Mouse (Mus musculus) macrophage (primary cell): ENCODE data around the gene Nup153. TPM values are rescaled to one million over a fixed set of nuclear protein-coding genes. Genes with fewer than 3 reads are reported as not detected.

Experiments
- H3K27ac ChIP-seq: fragments of 350-480 bp; formaldehyde crosslinking; 2 replicates; pipeline ENCODE4 v1.9.0; 2021
- H3K36me3 ChIP-seq: fragments of 350-480 bp; formaldehyde crosslinking; 2 replicates; pipeline ENCODE4 v1.9.0; 2021; ENCODE audit errors: inconsistent target
- H3K4me3 ChIP-seq: fragments of 350-480 bp; formaldehyde crosslinking; 2 replicates; pipeline ENCODE4 v1.9.0; 2021; ENCODE audit errors: inconsistent target
- H3K79me2 ChIP-seq: fragments of 350-480 bp; formaldehyde crosslinking; 2 replicates; pipeline ENCODE4 v1.9.0; 2021; ENCODE audit errors: inconsistent target
- WGBS: methylation state at CpG from one replicate; pipeline ENCODE4 v1.1.7; 2026; ENCODE audit warnings: inconsistent platforms; ENCODE audit not compliant: missing documents; 5-methylcytosine and 5-hydroxymethylcytosine counted together
- polyA plus RNA-seq: library from polyadenylated mRNA; stranded (reverse); fragments of 250-400 nt; gene quantifications from 3 replicates; pipeline ENCODE4 v1.2.4, GENCODE M21; 2018; ENCODE audit warnings: inconsistent platforms

Gene Nup153
- polyA plus RNA-seq, 1 experiment from 2014 or later, result 21.1 TPM

- WGBS, result 97% methylated on average over 8 of the region's 8 CpGs
Measured at GRCm38 (mm10) chr13:46743821-46744220, 16.1 kb upstream of the Nup153 start.

GRCm38 (mm10) chr13:46742367-46742766, 14.6 kb upstream of the Nup153 start:
- Histone ChIP-seq H3K79me2 (no peaks in the 10 kb centered on the region), H3K4me3 (no peak overlapping the region), H3K36me3 (no peaks in the 10 kb centered on the region), H3K27ac (no peak overlapping the region)
- WGBS, result 79% methylated on average over 2 of the region's 2 CpGs

More at GRCm38 (mm10) chr13:46743821-46744220, 16.1 kb upstream of the Nup153 start:
- H3K79me2 ChIP-seq, result no peaks in the 10 kb centered on the region
- H3K4me3 ChIP-seq, result no peak overlapping the region
- H3K36me3 ChIP-seq, result no peaks in the 10 kb centered on the region
- no peak overlapping the region for H3K27ac ChIP-seq

GRCm38 (mm10) chr13:46739426-46739825, 11.7 kb upstream of the Nup153 start:
- Histone ChIP-seq H3K27ac (no peak overlapping the region), H3K36me3 (no peaks in the 10 kb centered on the region), H3K79me2 (no peaks in the 10 kb centered on the region), H3K4me3 (no peak overlapping the region)
- 94% methylated on average over 7 of the region's 7 CpGs for WGBS

- 31% methylated on average over 4 of the region's 4 CpGs for WGBS
- H3K4me3 ChIP-seq, result no peak overlapping the region
- H3K27ac ChIP-seq, result 0 out of 2 replicates have a peak overlapping the region, but pooled peaks have one; percentile 93
- no peaks in the 10 kb centered on the region for H3K79me2 ChIP-seq
- H3K36me3 ChIP-seq, result no peaks in the 10 kb centered on the region
Measured at GRCm38 (mm10) chr13:46737482-46737881, 9.7 kb upstream of the Nup153 start.

GRCm38 (mm10) chr13:46736479-46736865, 8.7 kb upstream of the Nup153 start:
- 0% methylated on average over 11 of the region's 12 CpGs for WGBS
- no peaks in the 10 kb centered on the region for H3K79me2 ChIP-seq
- H3K36me3 ChIP-seq, result no peaks in the 10 kb centered on the region
- peak overlapping the region; percentile 79 for H3K4me3 ChIP-seq
- H3K27ac ChIP-seq, result peak overlapping the region; percentile 93

- Histone ChIP-seq H3K36me3 (no peaks in the 10 kb centered on the region), H3K79me2 (no peaks in the 10 kb centered on the region), H3K4me3 (peak overlapping the region; percentile 79), H3K27ac (peak overlapping the region; percentile 93)
- WGBS, result under 1% methylated on average over 17 of the region's 20 CpGs
Measured at GRCm38 (mm10) chr13:46735808-46736478, 8.2 kb upstream of the Nup153 start.

GRCm38 (mm10) chr13:46735219-46735807, 7.6 kb upstream of the Nup153 start:
- H3K27ac ChIP-seq, result peak overlapping the region; percentile 93
- peak overlapping the region; percentile 79 for H3K4me3 ChIP-seq
- 13% methylated on average over 11 of the region's 11 CpGs for WGBS
- H3K36me3 ChIP-seq, result no peaks in the 10 kb centered on the region
- H3K79me2 ChIP-seq, result no peaks in the 10 kb centered on the region

- no peaks in the 10 kb centered on the region for H3K36me3 ChIP-seq
- H3K79me2 ChIP-seq, result peaks cover 20% of the 10 kb centered on the region
- H3K4me3 ChIP-seq, result no peak overlapping the region
- H3K27ac ChIP-seq, result no peak overlapping the region
- WGBS, result 96% methylated on average over 2 of the region's 2 CpGs
Measured at GRCm38 (mm10) chr13:46729998-46730397, 2.3 kb upstream of the Nup153 start.

GRCm38 (mm10) chr13:46728411-46728810, 671 bp upstream of the Nup153 start:
- H3K4me3 ChIP-seq, result peak overlapping the region; percentile 39
- peak overlapping the region; percentile 55 for H3K27ac ChIP-seq
- 37% methylated on average over 5 of the region's 5 CpGs for WGBS
- H3K36me3 ChIP-seq, result no peaks in the 10 kb centered on the region
- peaks cover 36% of the 10 kb centered on the region for H3K79me2 ChIP-seq

- peak overlapping the region; percentile 60 for H3K27ac ChIP-seq
- no peaks in the 10 kb centered on the region for H3K36me3 ChIP-seq
- peak overlapping the region; percentile 75 for H3K4me3 ChIP-seq
- H3K79me2 ChIP-seq, result peaks cover 47% of the 10 kb centered on the region
- WGBS, result under 1% methylated on average over 77 of the region's 85 CpGs
Measured at GRCm38 (mm10) chr13:46727038-46727836, 503 bp downstream of the Nup153 start.

- H3K36me3 ChIP-seq, result no peaks in the 10 kb centered on the region
- peaks cover 55% of the 10 kb centered on the region for H3K79me2 ChIP-seq
- WGBS, result 2% methylated on average over 27 of the region's 30 CpGs
- peak overlapping the region; percentile 60 for H3K27ac ChIP-seq
- peak overlapping the region; percentile 75 for H3K4me3 ChIP-seq
Measured at GRCm38 (mm10) chr13:46726288-46727037, 1.3 kb downstream of the Nup153 start.

- WGBS, result 5% methylated on average over 2 of the region's 2 CpGs
- H3K79me2 ChIP-seq, result peaks cover 67% of the 10 kb centered on the region
- peak overlapping the region; percentile 75; the same call in 1 of the 2 replicates for H3K4me3 ChIP-seq
- no peaks in the 10 kb centered on the region for H3K36me3 ChIP-seq
- peak overlapping the region; percentile 60 for H3K27ac ChIP-seq
Measured at GRCm38 (mm10) chr13:46725227-46725626, 2.5 kb downstream of the Nup153 start.

- Histone ChIP-seq H3K27ac (peak overlapping the region; percentile 21; the same call in 1 of the 2 replicates), H3K79me2 (peaks cover 76% of the 10 kb centered on the region), H3K4me3 (no peak overlapping the region), H3K36me3 (no peaks in the 10 kb centered on the region)
Measured at GRCm38 (mm10) chr13:46724371-46724770, 3.4 kb downstream of the Nup153 start.

GRCm38 (mm10) chr13:46721009-46721408, 6.7 kb downstream of the Nup153 start:
- H3K27ac ChIP-seq, result no peak overlapping the region
- peaks cover 10% of the 10 kb centered on the region; the same call in 1 of the 2 replicates for H3K36me3 ChIP-seq
- H3K4me3 ChIP-seq, result peak overlapping the region; percentile 1; the same call in 1 of the 2 replicates
- peaks cover 100% of the 10 kb centered on the region for H3K79me2 ChIP-seq
